Comparison of ENCODE assay signal across 8 mouse cellular contexts in the genomic region with DNA sequence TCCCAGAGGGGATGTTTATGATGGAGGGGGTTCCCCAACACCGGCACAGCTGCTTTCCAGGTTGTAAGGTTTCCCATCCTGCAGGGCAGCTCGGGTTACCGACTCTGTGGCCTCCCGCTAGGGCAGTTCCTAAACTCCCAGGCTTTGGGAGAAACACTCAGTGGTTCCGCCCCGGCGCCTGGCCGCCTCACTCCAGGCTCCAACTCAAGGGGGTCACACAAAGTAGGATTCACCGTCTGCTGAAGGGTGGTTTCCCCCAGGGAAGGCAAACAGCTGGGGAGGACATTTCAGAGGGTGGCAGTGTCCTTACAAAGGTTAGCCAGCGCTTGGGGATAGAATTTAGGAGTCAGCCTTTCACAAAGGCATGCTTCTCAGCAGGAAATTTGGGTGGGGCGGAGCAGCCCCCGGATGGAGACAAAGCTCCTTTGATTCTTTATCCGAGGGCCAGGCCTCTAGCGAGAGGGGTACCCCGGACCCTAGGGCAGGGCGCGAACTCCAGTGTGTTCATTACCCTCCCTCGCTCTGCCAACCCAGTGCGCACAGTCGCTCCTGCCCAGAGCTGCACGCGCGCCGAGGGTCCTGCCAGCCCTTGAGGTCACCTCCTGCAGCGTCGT. TPM values are rescaled to one million over a fixed set of nuclear protein-coding genes. Genes with fewer than 3 reads are reported as not detected.
DNase-seq lines count a peak whose midpoint lies in the region; ATAC-seq lines count a peak whose summit lies in the region.

No protein-coding gene starts in this region.

- no peaks in the 10 kb centered on the region for H3K9me3 ChIP-seq in heart, embryonic 13.5 days
- no peaks in the 10 kb centered on the region for H3K9me3 ChIP-seq in limb, embryonic 13.5 days
- no peaks in the 10 kb centered on the region for H3K9me3 ChIP-seq in neural tube, embryonic 13.5 days

- no peaks in the 10 kb centered on the region for H3K27me3 ChIP-seq in heart, embryonic 13.5 days (replicated peaks)
- H3K27me3 ChIP-seq in limb, embryonic 13.5 days: no peaks in the 10 kb centered on the region
- peaks cover 50% of the 10 kb centered on the region for H3K27me3 ChIP-seq in neural tube, embryonic 13.5 days

- H3K9ac ChIP-seq in heart, embryonic 13.5 days: peak overlapping the region; percentile 83
- peak overlapping the region; percentile 73 for H3K9ac ChIP-seq in limb, embryonic 13.5 days
- peak overlapping the region; percentile 43 for H3K9ac ChIP-seq in neural tube, embryonic 13.5 days

- peaks cover 22% of the 10 kb centered on the region for H3K36me3 ChIP-seq in heart, embryonic 13.5 days
- H3K36me3 ChIP-seq in limb, embryonic 13.5 days: peaks cover 1% of the 10 kb centered on the region; the same call in 1 of the 2 replicates
- no peaks in the 10 kb centered on the region for H3K36me3 ChIP-seq in neural tube, embryonic 13.5 days

- H3K4me3 ChIP-seq in heart, embryonic 13.5 days: peak overlapping the region; percentile 66
- peak overlapping the region; percentile 66 for H3K4me3 ChIP-seq in limb, embryonic 13.5 days
- peak overlapping the region; percentile 52 for H3K4me3 ChIP-seq in neural tube, embryonic 13.5 days

- no peak for ATAC-seq in heart, embryonic 13.5 days (ENCODE audit: extremely low read depth, insufficient number of reproducible peaks, low FRiP score, low TSS enrichment)
- peak; percentile 80 for ATAC-seq in limb, embryonic 13.5 days (ENCODE audit: low FRiP score, low read depth)
- ATAC-seq in neural tube, embryonic 13.5 days (ENCODE audit: low read depth): peak; percentile 86

- WGBS in heart, embryonic 13.5 days: 2% methylated on average over 26 of the region's 26 CpGs
- under 1% methylated on average over 26 of the region's 26 CpGs for WGBS in limb, embryonic 13.5 days
- whole genome bisulfite sequencing in neural tube, embryonic 13.5 days: 2% methylated on average over 26 of the region's 26 CpGs

- H3K4me1 ChIP-seq in heart, embryonic 13.5 days: peaks cover 67% of the 10 kb centered on the region
- H3K4me1 ChIP-seq in limb, embryonic 13.5 days: peaks cover 53% of the 10 kb centered on the region
- H3K4me1 ChIP-seq in neural tube, embryonic 13.5 days (replicated peaks): peaks cover 26% of the 10 kb centered on the region

- peak overlapping the region; percentile 83 for H3K27ac ChIP-seq in heart, embryonic 13.5 days (replicated peaks)
- peak overlapping the region; percentile 96 for H3K27ac ChIP-seq in limb, embryonic 13.5 days
- peak overlapping the region; percentile 39 for H3K27ac ChIP-seq in neural tube, embryonic 13.5 days (replicated peaks)

- peak; percentile 27 for DNase-seq in adrenal gland, postnatal 10 days
- no peak for DNase-seq in adrenal gland, adult 8-10 months
- DNase-seq in embryo, embryonic 11.5 days (ENCODE audit: low read depth, low spot score): peak; percentile 54
- DNase-seq in urinary bladder, postnatal 4 days (ENCODE audit: low spot score in 2 of 2): no peak
- DNase-seq in retina, embryonic 14.5 days (ENCODE audit: low spot score): no peak

- peak overlapping the region; percentile 76 for H3K4me2 ChIP-seq in heart, embryonic 13.5 days
- peak overlapping the region; percentile 87 for H3K4me2 ChIP-seq in limb, embryonic 13.5 days (replicated peaks)
- peak overlapping the region; percentile 73 for H3K4me2 ChIP-seq in neural tube, embryonic 13.5 days

RNA-seq across cellular contexts. Expression of gene Nid2, which starts 0.5 kb away (rescaled TPM):
- total RNA-seq in adrenal gland, postnatal 10 days (2021): 10 to 100 TPM; 59.7 to 74.5 TPM
- total RNA-seq in adrenal gland, adult 8-10 months (2022): 10 to 100 TPM; 12.2 to 21.4 (median 17.3) TPM
- polyA plus RNA-seq in heart, embryonic 13.5 days (2015; fragmentation: Nextera tagmentation; extraction: Ambion mirVana): 124 and 138 TPM in 2 replicates
- polyA plus RNA-seq in limb, embryonic 13.5 days (2015; fragmentation: Nextera tagmentation; extraction: Ambion mirVana): 99.5 and 104 TPM in 2 replicates
- 56.6 and 58.3 TPM in 2 replicates for polyA plus RNA-seq in neural tube, embryonic 13.5 days (2015; fragmentation: Nextera tagmentation; extraction: Ambion mirVana)

Comparison
In these comparisons a context has a peak if more than half of its experiments do, and no peak if none do; other contexts are left out.
1. DNase-seq: peak in adrenal gland, postnatal 10 days (single experiment) and embryo, embryonic 11.5 days (single experiment); none in adrenal gland, adult 8-10 months (single experiment), urinary bladder, postnatal 4 days (0 of 2) and retina, embryonic 14.5 days (single experiment).
2. H3K27ac ChIP-seq: peak in every context shown above with its lines; median percentile 96 in limb, embryonic 13.5 days; 83 in heart, embryonic 13.5 days; 39 in neural tube, embryonic 13.5 days.
3. Peak in every context shown above with its lines, with median percentiles within 50 percentile points of each other: H3K4me2 ChIP-seq, H3K4me3 ChIP-seq and H3K9ac ChIP-seq.